Mouse (Mus musculus) gastrocnemius, postnatal 25 days (tissue): ENCODE data around the gene Plpp7. TPM values are rescaled to one million over a fixed set of nuclear protein-coding genes. Genes with fewer than 3 reads are reported as not detected.
A peak's percentile ranks its signal among the peaks of the same experiment; 100 is the strongest.

Experiments used
- DNase-seq: peaks from one replicate; pipeline ENCODE4 v3.0.0; 2022
- long read RNA-seq, 2 experiments: library from polyadenylated mRNA; stranded (forward); transcript quantifications; one replicate each; pipeline ENCODE4 v2.0.0; 2021
- total RNA-seq, 2 experiments: library from RNA; stranded (reverse); gene quantifications; 1 replicate in 1 of 2; 2 replicates in 1 of 2; pipeline ENCODE4 v1.2.3; 2021

The Plpp7 gene
- 10 to 100 TPM; 90.9 to 97.0 TPM for total RNA-seq
- long read RNA-seq, experiment 1, transcript Plpp7-201 (2 exons, 1,947 nt), result major isoform, 105 of 128 reads
- long read RNA-seq, experiment 1, partial matches to known transcripts, result 17 of 128 reads
- long read RNA-seq, experiment 1, other reads (novel, unspliced or antisense), result 5 of 128 reads
- long read RNA-seq, experiment 2, transcript Plpp7-201 (2 exons, 1,947 nt), result major isoform, 162 of 191 reads
- long read RNA-seq, experiment 2, partial matches to known transcripts, result 22 of 191 reads
- long read RNA-seq, experiment 2, other reads (novel, unspliced or antisense), result 6 of 191 reads

DNA sequence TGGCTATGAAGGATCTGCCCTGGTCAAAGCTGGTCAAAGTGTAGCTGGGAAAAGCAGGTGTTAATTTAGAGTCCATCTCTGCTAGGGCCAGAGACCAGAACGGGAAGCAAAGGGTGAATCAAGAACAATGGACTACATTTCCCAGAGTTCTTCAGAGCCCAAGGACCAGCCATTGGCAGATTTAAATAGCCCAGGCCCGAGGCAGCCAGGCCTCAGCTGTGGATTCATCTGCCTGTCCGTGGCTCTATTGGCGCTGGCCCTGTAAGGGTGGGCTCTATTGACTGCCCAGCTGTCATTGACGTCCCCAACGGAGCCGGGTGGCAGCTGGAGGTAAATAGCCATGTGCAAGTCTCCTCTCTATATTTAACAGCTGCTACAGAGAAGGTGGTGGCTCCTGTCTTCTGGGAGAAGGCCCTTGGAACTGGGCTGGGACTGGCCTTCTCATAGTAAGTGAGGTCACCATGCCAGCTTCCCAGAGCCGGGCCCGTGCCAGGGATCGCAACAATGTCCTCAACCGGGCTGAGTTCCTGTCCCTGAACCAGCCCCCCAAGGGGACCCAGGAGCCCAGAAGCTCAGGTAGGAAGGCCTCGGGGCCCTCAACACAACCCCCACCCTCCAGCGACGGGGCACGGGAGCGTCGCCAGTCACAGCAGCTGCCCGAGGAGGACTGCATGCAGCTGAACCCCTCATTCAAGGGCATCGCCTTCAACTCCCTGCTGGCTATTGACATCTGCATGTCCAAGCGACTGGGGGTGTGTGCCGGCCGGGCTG is at the start of gene Plpp7:
Gene Plpp7, plus strand, starts transcription at position 178 of the 771 bp plus-strand sequence.
- DNase-seq, result peak; percentile 90

DNA sequence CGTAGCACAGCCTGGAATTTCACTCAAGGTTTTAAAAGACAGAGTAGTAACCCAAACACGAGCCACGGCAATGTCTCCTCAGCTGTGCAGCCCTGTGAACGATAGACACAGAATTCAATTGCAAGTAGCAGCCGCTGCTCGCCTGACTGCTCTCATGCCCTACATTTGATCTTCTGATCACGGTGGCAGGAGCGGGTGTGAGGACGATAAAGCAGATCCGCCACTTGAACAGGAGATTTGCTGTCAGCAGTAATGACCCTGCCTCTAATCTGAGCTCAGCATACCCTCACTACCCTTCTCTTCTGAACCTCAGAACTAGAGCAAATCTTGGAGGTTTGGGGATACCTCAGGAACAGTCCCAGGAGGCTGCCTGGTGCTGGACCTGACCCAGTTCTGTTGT is 49.3 kb upstream of the Plpp7 start:
- no peak for DNase-seq

DNA sequence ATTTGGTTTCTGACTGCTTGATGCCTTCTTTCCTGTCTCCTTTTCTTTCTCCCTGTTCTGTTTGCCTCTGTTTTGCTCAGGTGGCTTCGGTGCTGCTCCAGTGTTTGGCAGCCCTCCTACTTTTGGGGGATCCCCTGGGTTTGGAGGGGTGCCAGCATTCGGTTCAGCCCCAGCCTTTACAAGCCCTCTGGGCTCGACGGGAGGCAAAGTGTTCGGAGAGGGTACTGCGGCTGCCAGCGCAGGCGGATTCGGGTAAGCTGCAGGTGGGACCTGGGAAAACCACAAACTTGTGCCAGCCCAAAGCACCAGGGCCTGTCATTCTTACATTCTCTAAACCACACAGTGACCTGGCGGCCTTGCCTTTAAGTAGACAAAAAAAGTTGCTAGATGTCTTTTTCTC is 48.0 kb upstream of the Plpp7 start:
- no peak for DNase-seq

DNA sequence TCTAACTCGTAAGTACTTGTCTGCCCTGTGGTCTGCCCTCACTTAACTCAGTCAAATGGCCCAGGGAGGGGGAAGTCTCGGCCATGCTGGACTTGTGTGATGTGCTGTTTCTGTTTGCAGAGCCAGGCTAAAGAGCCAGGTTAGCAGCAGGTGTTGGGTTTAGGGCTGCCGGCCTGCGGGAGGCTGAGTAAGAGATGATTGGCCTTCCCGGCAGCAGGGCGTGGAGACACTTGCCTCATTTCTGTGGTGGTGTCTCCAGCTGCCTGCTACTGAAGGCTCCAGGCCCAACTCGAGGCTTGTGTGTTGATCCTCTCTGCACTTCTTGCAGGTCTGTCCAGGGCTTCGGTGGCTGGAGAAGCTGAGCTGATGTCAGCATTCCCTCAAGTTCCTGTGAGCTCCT is 43.5 kb upstream of the Plpp7 start:
- no peak for DNase-seq

DNA sequence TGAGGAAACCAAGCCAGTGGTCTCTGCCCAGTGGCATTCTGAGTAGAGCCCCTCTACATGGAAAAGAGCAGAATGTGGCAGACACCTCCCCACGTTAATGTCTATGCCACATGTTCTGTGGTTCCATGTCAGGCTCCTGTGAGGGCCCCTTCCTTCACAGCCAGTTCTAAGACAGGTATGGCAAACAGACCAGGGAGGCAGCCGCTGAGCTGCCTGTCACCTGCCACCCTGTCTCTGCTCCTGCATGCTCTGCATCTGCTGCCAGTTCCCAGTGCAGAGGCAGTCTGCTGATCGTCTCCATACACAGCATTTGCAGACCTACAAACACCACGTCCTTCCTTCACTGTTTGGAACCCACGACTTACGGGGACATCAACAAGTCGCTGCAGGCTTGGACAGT is 42.9 kb upstream of the Plpp7 start:
- no peak for DNase-seq

DNA sequence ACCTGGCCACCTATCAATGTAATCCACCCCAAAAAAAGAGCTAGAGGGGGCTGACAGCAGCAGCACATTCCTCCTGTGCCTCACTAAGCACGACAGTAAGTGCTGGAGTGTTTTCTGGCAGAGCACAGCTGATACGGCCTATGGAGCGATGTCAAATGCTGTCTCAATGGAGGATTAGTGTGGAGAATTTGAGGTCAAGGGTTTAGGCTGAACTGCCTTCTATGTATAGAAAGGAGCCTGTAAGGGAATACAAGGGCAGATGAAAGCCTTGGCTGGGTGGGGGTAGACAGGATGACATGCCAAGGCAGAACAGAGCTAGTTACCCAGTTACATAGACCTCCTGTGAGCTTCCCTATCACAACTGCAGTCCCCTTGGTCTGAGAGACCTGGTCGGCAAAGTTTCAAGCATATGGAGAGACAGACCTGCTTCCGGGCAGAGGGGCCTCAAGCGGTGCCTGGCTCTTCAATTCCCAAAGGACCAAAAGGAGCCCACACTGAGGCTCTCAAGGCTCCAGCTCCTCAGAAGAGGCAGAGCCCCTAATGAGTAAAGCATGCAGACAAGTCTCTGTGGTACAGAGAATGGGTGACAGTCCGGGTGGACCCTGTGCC is 39.9 kb upstream of the Plpp7 start:
- DNase-seq, result no peak

DNA sequence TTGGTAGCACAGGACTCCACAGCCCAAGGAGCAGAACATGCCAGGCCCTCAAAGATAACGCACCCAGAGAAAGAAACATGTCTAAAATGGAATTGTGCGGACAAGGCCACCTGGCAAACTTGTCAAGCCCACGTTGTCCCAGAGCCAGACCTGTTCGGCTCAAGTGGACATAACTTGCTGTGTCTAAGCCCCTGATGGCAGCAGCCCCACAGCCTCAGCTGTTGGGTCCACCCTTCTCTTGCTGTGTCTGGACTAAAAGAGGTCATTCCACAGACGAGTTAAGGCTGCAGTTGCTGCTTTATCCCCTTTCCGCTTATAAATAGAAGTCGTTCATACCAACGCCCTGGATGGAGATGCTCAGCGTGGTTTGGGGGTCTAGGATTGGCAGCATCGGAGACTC is 38.8 kb upstream of the Plpp7 start:
- no peak for DNase-seq

DNA sequence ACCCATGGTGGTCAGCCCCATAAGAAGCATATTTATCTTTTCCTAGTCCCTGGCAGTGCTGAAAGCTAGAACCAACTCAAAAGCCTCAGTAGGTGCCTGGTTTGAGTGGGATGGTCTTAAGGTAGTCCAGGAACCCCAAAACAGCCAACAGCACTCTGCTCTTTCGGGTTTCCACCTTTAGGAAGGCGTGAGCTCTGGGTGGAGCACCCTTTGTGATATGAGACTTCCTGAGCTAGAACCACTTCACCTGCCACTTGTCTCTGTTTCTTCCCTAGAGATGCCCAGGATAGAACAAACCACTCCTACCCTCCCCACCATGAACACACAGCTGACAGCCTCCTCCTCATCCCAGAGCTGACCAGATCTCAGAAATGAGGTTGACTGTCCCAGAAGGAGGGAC is 38.0 kb upstream of the Plpp7 start:
- no peak for DNase-seq

DNA sequence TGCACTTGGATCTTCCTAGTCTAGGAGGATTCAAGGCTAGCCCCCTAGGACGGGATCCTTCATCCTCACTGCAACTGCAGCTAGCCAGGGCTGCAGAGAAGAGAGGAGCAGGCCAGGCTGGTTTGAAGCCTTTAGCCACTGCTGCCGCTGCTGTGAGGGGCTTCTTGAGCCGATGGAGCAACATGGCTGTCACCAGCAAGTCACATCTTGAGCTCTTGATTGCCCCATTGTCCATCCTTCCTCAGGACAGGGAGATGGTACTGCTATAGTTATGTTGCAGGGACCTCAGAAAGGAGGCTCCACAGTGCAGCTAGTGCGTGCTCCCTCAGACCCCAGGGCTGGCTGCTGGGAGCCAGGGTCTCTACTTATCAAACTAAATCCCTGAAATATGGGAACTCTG is 37.5 kb upstream of the Plpp7 start:
- DNase-seq, result no peak

DNA sequence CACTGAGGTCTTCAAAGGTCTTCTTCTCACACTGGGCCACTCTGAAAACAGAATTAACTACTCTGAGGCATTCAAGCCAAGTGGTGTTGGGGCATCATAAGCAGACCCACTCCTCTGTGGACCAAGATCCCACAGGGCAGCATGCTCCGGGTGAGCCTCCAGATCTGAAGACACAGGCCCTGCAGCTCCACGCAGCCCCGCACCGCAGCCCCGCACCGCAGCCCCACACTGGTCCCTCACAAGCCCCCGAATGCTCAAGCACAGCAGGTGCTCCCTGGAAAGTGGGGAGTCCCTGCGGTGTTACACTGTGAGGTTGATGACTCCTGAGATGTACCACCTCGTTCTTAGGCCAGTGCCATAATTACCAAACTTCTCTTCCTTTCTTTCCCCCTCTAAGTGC is 37.1 kb upstream of the Plpp7 start:
- DNase-seq, result no peak

DNA sequence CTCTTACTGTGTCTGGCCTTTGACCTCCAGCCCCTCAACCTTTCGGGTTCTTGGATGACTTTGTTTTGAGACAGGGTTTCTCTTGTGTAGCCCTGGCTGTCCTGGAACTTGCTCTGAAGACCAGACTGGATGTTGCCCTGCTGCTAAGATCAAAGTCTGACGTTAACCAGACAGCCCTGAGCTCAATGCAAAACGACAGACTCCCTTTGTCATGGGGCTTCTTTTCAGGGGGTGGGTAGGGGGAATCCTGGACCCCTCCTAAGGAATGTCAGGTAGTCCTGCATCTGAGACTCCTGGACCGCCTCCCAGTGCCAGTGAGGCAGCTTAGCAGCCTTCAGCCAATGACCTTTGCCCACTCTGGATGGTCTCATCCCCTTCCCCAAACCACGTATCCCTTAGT is 36.6 kb upstream of the Plpp7 start:
- no peak for DNase-seq

DNA sequence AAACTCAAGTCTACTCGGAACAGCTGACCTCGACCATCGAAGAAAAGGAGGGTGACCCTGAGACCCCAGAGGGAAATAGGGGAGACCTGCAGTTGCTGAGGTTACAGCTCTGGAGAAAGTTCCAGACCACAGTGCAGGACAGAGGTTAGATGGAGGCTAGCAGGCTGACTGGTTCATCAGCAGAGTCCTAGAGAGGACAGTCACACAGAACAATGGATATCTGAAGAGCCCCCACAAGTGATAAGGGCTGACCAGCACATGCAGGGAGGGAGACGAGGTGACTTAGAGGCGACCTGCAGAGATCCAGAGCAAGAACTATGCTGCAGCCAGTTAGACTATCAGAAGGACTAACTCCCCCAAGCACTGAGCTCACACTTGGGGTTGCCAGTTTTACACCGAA is 35.7 kb upstream of the Plpp7 start:
- DNase-seq, result no peak

DNA sequence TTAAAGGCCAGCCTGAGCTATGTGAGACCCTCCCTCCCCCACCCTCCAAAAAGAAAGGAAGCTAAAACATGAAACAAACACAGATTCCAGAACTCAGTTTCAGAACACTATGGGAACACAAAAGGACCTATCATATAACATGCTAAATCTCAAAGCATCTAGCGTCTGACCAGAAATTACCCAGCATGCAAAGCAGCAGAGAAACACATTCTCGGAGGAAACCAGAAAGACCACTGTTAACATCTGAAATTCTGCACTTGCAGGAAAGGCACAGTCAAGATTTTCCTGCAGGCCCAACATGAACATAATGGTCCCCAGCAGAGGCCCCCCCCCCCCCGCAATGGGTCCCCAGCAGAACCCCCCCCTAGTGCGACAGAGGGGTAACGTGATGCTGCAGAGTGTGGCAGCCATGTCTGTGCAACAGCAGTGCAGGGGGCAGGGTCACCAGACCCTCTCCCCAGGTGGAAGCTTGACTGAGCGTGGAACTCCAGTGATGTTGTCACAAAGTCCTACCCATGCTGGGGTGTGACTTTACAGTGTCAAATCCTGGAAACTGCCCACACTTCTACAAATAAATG is 35.0 kb upstream of the Plpp7 start:
- DNase-seq, result no peak

DNA sequence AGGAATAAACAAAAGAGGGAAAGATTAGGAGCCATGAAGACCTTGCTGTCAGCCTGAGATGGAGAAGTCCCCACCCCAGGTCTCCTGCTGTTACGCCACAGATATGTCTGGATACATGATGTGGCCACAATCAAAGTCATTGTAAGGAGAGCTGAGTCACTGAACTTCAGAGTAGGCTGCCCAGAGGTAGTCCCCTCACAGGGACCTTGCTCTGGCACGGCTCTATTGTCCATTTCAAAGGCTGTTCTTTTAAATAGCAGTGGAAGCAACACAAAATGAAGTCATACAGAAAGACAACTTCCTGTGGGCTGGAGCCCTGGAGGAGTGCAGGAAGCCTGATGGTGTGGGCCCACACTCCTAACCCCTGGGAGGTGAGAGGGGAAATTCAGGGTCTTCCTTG is 34.1 kb upstream of the Plpp7 start:
- no peak for DNase-seq

DNA sequence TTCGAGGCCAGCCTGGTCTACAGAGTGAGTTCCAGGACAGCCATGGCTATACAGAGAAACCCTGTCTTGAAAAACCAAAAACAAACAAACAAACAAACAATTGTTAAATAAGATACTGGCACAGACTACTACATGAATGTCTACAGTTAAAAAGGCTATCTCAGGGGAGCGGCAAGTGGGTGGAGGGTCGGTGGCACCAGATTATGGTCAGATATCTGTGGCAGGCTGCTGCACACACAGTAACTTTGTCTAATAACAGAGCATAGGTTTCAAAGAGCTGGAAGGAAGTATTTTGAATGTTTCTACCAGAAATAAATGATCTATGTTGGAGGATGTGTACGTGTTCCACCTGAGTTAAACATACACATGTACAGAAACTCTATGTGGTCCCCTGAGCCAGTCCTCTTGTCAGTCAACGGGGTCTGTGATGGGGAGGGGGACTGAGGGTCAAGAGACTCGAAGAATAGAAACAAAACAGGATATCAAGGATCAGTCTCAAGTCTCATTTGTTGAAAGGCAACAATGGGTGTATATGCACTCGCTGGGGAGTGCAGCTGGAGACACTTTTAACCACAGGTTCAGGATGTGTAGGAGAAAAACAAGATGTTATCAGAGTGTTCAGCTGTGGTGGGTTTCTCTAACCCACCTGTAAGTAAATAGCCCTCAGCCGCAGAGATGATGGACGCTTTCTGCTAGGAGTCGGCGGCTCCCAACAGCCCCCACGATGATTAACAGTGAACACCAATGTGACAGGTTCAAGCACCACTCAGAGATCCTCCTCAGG is 33.4 kb upstream of the Plpp7 start:
- no peak for DNase-seq

DNA sequence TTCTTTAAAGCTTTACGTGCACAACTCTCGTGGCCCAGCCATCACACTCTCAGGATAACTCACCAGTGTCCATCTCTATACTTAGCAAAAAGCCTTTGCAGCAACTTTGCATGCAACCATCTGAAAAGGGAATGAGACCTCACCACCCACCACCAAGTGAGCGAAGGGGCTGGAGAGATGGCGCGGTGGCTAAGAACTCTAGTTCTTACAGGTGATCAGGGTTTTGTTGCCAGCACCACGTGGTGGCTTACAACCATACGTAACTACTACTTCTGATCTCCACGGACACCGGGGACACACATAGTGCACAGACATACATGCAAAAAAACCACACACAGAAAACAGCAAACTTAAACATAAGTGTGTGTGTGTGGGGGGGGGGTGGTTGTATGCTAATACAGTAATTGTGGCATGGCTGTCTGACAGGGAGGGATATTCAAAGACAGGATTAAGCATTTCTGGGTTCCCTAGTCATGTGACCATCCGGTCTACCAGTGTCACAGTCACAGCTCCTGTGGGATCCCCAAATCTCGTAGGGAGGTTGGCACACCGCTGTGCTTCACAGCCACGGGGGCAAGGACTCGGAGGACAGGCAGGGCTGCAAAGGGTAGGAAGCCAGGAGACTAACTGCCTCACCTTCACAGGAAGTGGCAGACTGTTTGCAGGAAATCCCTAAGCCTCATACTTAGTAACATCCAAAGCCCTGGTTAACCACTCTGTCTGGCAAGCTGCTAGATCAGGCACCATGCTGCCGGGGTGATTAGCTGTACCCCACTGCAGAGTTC is 32.5 kb upstream of the Plpp7 start:
- no peak for DNase-seq

DNA sequence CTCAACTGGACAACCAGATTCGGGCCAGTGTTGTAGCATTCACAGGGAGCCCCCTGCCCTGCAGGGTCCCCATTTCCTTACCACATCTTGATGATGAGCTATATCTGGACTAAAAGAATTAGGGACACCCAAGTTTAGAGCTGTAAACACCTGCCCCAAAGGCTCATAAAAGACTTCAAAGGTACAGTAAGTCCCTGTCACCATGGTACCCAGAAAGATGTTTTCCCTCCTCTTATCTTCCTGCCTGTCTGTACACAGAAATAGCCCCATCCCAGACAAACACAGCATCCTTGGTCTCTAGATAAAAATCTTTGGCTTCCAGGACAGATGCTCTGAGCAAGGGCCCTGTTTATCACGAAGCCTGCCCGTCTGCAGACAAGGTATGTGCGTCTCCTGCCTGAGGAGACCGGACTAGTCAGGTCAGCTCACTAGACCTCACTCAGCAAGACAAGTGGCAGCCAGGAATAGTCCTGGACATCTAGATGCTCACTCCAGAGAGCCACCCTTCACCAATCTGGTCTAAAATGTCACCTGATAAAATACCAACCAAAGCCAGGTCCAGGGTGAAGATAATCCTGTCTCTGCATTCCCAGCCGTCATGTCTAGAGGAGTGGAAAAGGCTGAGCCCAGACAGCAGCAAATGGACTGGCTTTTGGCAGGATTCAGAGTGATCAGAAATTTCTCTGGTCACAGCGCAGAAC is 31.7 kb upstream of the Plpp7 start:
- no peak for DNase-seq

DNA sequence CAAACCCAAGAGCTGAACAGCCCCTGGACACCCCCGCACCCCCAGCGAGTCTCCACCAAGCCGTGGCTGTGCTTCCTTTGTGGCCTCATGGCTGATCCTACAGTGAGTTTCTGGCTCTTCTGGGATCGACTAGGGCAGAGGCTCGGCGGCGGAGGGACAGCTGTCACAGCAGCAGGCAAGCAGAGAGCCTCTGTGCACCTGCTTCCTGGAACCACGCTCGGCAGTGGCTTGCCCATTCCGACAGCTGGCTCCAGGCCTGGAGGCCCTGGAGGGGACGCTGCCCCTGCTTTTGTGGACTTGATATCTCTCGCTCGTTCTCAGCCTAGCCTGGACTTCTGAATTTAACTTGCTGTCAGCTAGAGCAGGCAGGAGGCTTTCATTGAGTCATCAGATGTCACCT is 30.4 kb upstream of the Plpp7 start:
- DNase-seq, result peak; percentile 56

DNA sequence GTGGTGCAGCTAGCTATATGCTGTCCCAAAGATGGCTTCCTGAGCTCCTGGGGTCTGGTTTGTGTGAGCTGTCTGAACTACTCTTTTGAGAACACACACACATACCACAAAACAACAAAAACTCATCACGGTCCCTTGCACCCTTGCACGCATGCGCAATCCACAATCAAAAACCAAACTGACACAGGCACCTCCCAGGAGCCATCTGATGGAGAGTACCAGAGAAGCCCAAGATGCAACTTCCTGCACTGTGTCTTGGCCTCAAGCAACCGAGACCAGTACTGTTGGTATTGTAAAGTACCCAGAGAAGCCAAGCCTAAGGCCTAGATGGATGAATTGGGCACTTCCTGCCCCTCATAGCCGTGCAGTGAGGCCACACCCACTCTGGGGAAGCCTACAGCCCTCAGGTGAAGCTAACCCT is 29.9 kb upstream of the Plpp7 start:
- DNase-seq, result no peak

DNA sequence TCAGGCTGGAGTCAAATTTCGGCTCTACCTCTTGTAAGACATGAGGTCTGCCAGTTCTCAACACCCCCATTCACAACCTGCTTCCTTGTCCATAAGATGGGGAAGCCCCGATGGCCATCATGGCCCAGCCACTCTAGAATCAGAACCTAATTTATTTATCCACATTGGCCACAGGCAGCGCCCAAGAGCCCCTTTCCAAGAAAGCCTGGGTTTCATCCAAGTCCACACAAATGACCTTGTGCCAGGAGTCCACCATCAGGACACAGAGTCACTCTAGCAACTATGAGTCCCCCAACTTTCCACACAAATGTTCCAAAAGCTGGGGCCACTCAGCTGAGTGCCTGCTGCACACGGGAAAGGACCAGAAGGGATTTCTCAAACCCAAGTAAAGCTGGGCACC is 29.3 kb upstream of the Plpp7 start:
- DNase-seq, result no peak
